Mouse (Mus musculus): ENCODE measurements around the gene Nsun2. TPM values are rescaled to one million over a fixed set of nuclear protein-coding genes. Genes with fewer than 3 reads are reported as not detected.

Gene Nsun2
- total and polyA plus RNA-seq, 2 experiments from 2014 or later, result 37.6 to 62.1 TPM

DNA sequence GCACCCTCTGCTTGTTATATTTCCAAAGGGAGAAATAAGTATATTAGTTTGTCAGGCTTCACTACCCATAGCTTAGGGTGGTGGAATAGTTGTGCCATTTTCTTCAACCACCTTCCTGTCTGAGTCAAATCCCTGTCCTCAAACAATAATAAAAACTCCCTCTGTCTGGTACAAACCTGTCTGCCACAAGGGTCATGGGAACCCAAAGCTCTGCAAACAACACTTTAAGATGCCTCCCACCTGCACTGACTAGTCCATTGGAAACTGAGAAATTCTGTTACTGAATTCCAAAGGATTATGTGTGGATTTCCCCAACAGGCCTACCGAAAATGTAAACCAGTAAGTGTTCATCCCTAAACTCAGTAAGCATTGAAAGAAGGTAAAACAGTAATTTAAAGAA is 71.1 kb downstream of the Nsun2 start:
- Histone ChIP-seq H3K4me1 (ENCODE audit: insufficient read depth, low read length) (no peaks in the 10 kb centered on the region), H3K36me3 (ENCODE audit: insufficient read depth, low read length) (no peaks in the 10 kb centered on the region), H3K27me3 (ENCODE audit: insufficient read depth, low read length) (no peaks in the 10 kb centered on the region), H3K9ac (replicated peaks; ENCODE audit: low read length) (no peak overlapping the region), H3K4me2 (ENCODE audit: low read depth, low read length) (no peak overlapping the region), H3K4me3 (ENCODE audit: low read length) (no peak overlapping the region), H3K9me3 (ENCODE audit: low read length) (no peaks in the 10 kb centered on the region), H3K27ac (no peak overlapping the region)
- ATAC-seq, result no peak
- DNase-seq (ENCODE audit: low spot score), result no peak
- no peak for TF ChIP-seq CTCF (IDR thresholded peaks at IDR 0.05; ENCODE audit: low read depth)
- 90% methylated on average over 1 of the region's 1 CpGs for WGBS

DNA sequence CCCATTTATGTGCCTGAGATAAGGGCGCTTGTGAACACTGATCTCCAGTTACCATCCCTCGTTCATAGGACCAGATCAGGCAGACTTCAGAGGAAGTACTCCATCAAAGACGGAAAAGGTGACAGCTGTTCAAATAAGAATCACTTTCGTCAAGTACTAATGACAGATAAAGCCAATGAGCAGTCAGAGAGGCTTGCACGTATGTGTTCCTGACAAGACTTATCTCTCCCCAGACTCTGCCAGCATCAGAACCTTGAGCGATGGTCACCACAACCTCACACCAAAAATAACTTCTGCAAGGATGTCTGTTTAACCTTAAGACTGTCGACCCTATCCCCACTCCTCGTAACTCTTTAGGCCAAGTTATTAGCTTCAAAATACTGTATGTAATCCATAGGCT is 75.2 kb downstream of the Nsun2 start:
- 92% methylated on average over 8 of the region's 8 CpGs for WGBS
- no peak for DNase-seq (ENCODE audit: low spot score)

DNA sequence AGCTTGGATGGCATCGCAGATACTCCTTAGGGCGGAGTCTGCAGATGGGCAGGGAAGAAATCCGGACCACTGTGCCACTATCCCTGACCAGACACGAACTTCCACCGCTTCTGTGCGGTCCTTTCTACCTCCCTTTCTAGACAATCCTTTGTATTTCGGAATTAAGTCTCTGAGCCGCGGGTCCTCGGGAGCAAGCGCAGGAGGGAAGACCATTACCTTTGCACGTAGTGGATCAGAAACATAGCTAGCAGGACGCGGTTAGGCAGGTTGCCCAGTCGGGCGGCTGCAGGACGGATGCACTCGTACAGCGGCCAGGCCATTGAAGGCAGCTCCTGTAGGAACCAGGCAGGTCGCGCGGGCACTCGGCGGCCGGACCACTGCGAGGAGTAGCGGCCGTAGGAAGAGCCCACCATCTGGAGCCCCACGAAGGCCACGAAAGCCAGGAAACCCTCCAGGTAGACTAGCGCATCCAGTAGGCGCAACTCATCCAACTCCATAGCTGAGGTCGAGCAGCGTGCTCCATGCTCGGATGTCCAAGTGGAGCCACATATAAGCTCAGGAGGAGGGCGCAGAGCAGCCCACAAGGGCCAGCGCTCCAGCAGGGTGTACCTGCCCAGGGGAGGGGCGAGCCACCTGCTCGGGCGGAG is 77.3 kb downstream of the Nsun2 start:
- H3K4me2 ChIP-seq (ENCODE audit: low read depth, low read length), result peak overlapping the region; percentile 97
- no peaks in the 10 kb centered on the region; the same call in 1 of the 2 replicates for H3K4me1 ChIP-seq (ENCODE audit: insufficient read depth, low read length)
- WGBS, result under 1% methylated on average over 40 of the region's 40 CpGs
- H3K9ac ChIP-seq (replicated peaks; ENCODE audit: low read length), result peak overlapping the region; percentile 63
- ATAC-seq, result no peak
- DNase-seq (ENCODE audit: low spot score), result peak; percentile 38
- H3K36me3 ChIP-seq (ENCODE audit: insufficient read depth, low read length), result peaks cover 14% of the 10 kb centered on the region; the same call in 1 of the 2 replicates
- H3K27ac ChIP-seq, result peak overlapping the region; percentile 60
- peak overlapping the region; percentile 61 for H3K4me3 ChIP-seq (ENCODE audit: low read length)
- no peaks in the 10 kb centered on the region for H3K27me3 ChIP-seq (ENCODE audit: insufficient read depth, low read length)
- H3K9me3 ChIP-seq (ENCODE audit: low read length), result no peaks in the 10 kb centered on the region
- no peak for TF ChIP-seq CTCF (IDR thresholded peaks at IDR 0.05; ENCODE audit: low read depth)

More for the DNA sequence above, 75.2 kb downstream of the Nsun2 start:
- Histone ChIP-seq H3K9me3 (ENCODE audit: low read length) (no peaks in the 10 kb centered on the region), H3K27me3 (ENCODE audit: insufficient read depth, low read length) (no peaks in the 10 kb centered on the region), H3K4me1 (ENCODE audit: insufficient read depth, low read length) (no peaks in the 10 kb centered on the region; the same call in 1 of the 2 replicates), H3K27ac (no peak overlapping the region), H3K9ac (replicated peaks; ENCODE audit: low read length) (no peak overlapping the region), H3K36me3 (ENCODE audit: insufficient read depth, low read length) (no peaks in the 10 kb centered on the region), H3K4me3 (ENCODE audit: low read length) (no peak overlapping the region), H3K4me2 (ENCODE audit: low read depth, low read length) (no peak overlapping the region)
- ATAC-seq, result no peak
- TF ChIP-seq CTCF (IDR thresholded peaks at IDR 0.05; ENCODE audit: low read depth), result no peak

DNA sequence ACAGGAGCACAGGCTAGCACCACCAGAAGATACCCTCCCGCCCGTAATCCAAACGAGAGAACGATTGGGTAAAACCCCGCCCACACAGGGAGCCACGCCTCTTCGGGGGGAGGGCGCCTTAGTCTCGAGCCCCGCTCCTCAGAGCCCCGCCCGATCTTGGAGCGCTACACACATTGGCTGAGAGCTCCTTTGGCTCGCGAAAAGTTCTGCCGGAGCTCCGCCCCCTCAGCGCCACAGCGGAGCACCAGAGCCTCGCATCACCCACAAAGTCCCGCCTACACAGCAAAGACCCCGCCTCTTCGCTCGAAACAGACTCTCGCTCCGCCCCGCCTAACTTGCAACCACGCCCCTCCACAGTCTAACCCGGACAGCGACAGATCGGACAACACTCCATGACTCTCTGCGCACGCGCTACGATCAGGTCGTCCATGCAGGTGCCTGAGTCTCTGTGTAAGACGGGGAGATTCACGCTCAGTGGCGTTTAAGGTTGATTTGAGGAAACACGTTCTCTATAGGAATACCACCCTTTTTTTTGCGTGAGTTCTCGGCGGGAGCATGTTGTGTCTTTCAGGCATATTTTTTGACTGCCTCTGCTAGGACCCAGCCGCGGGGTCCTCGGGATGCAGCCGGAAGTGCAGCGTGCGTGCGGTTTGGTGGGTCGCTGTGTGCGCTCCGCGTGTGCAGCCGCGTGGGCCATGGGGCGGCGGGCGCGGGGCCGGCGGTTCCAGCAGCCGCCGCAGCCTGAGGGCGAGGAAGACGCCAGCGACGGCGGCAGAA is 78.0 kb downstream of the Nsun2 start, which contains the start of gene Srd5a1:
Gene Srd5a1, minus strand, starts transcription at position 45 of the 777 bp plus-strand sequence.
- DNase-seq (ENCODE audit: low spot score) (peak; percentile 100), ATAC-seq (peak; percentile 98)
- Histone ChIP-seq H3K36me3 (ENCODE audit: insufficient read depth, low read length) (peaks cover 21% of the 10 kb centered on the region; the same call in 1 of the 2 replicates), H3K27ac (peak within 1 kb of the TSS; percentile 75), H3K9ac (replicated peaks; ENCODE audit: low read length) (peak within 1 kb of the TSS; percentile 63), H3K9me3 (ENCODE audit: low read length) (no peaks in the 10 kb centered on the region), H3K4me1 (ENCODE audit: insufficient read depth, low read length) (no peaks in the 10 kb centered on the region; the same call in 1 of the 2 replicates), H3K4me3 (ENCODE audit: low read length) (peak within 1 kb of the TSS; percentile 61), H3K27me3 (ENCODE audit: insufficient read depth, low read length) (no peaks in the 10 kb centered on the region), H3K4me2 (ENCODE audit: low read depth, low read length) (peak within 1 kb of the TSS; percentile 97)
- no peak for TF ChIP-seq CTCF (IDR thresholded peaks at IDR 0.05; ENCODE audit: low read depth)
- WGBS, result under 1% methylated on average over 69 of the region's 69 CpGs

DNA sequence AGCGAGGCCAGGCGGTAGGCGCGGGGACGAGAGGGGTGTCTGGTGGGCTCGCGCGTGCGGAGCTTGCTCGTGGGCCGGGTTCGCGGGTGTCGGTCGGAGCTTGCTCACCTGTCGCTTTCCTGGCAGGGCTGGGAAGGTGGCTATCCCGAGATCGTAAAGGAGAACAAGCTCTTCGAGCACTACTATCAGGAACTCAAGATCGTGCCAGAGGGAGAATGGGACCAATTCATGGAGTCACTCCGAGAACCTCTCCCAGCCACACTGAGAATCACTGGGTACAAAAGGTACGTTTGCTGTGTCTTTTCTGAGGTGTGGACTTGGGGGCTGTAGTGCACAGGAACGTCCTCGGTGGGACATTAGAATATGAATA is 78.6 kb downstream of the Nsun2 start:
- no peaks in the 10 kb centered on the region for H3K9me3 ChIP-seq (ENCODE audit: low read length)
- H3K9ac ChIP-seq (replicated peaks; ENCODE audit: low read length), result peak overlapping the region; percentile 63
- under 1% methylated on average over 24 of the region's 24 CpGs for WGBS
- no peaks in the 10 kb centered on the region; the same call in 1 of the 2 replicates for H3K4me1 ChIP-seq (ENCODE audit: insufficient read depth, low read length)
- peak overlapping the region; percentile 61 for H3K4me3 ChIP-seq (ENCODE audit: low read length)
- peaks cover 24% of the 10 kb centered on the region; the same call in 1 of the 2 replicates for H3K36me3 ChIP-seq (ENCODE audit: insufficient read depth, low read length)
- H3K27me3 ChIP-seq (ENCODE audit: insufficient read depth, low read length), result no peaks in the 10 kb centered on the region
- no peak for DNase-seq (ENCODE audit: low spot score)
- ATAC-seq, result no peak
- peak overlapping the region; percentile 75 for H3K27ac ChIP-seq
- no peak for TF ChIP-seq CTCF (IDR thresholded peaks at IDR 0.05; ENCODE audit: low read depth)
- peak overlapping the region; percentile 97 for H3K4me2 ChIP-seq (ENCODE audit: low read depth, low read length)

DNA sequence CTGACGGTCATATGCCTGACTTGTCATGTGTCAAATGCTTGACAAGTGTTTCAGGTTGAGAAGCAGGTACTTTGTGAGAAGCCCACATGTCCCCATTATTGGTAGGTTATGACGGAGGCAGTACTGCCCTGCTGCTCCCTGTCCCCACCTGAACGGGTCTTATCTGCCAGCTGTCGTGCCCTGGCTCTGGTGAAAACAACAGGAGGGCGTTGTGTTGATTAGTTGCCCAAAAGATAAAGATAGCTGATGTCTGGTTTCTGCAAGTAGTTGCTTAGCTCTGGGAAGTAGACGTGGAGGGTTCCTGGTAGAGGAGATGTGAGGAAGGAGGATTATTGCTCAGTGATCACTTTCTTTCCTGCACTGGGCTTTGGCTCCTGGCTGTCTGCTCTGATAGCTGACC is 83.2 kb downstream of the Nsun2 start:
- WGBS, result 89% methylated on average over 6 of the region's 6 CpGs
- H3K9ac ChIP-seq (replicated peaks; ENCODE audit: low read length), result no peak overlapping the region
- H3K9me3 ChIP-seq (ENCODE audit: low read length), result no peaks in the 10 kb centered on the region
- H3K36me3 ChIP-seq (ENCODE audit: insufficient read depth, low read length), result peaks cover 54% of the 10 kb centered on the region
- H3K27ac ChIP-seq, result no peak overlapping the region
- DNase-seq (ENCODE audit: low spot score) (no peak), ATAC-seq (no peak)
- no peak overlapping the region for H3K4me2 ChIP-seq (ENCODE audit: low read depth, low read length)
- H3K4me3 ChIP-seq (ENCODE audit: low read length), result no peak overlapping the region
- H3K27me3 ChIP-seq (ENCODE audit: insufficient read depth, low read length), result no peaks in the 10 kb centered on the region
- TF ChIP-seq CTCF (IDR thresholded peaks at IDR 0.05; ENCODE audit: low read depth), result no peak
- no peaks in the 10 kb centered on the region; the same call in 1 of the 2 replicates for H3K4me1 ChIP-seq (ENCODE audit: insufficient read depth, low read length)

All from hindbrain, postnatal 0 days (tissue).